Mouse (Mus musculus) heart, adult 2 months (tissue): ENCODE results near the gene Hspb3. TPM values are rescaled to one million over a fixed set of nuclear protein-coding genes. Genes with fewer than 3 reads are reported as not detected.

Experiments
- DNase-seq, 2 experiments: peaks; one replicate each; pipeline ENCODE4 v3.0.0; 2021
- H3K27ac ChIP-seq: fragments of 200-600 bp; 2 replicates; pipeline ENCODE4 v1.8.1; 2022
- H3K27me3 ChIP-seq: fragments of 200-500 bp; 2 replicates; pipeline ENCODE4 v1.6.1; 2012; ENCODE audit warnings: mild to moderate bottlenecking, low read length, inconsistent platforms, mixed read lengths; ENCODE audit not compliant: control insufficient read depth, insufficient read depth
- H3K36me3 ChIP-seq: fragments of 200-500 bp; 2 replicates; pipeline ENCODE4 v1.6.1; 2012; ENCODE audit warnings: low read length, inconsistent platforms; ENCODE audit not compliant: control insufficient read depth, insufficient read depth
- H3K4me1 ChIP-seq: fragments of 200-500 bp; 2 replicates; pipeline ENCODE4 v1.6.1; 2011; ENCODE audit warnings: low read length; ENCODE audit not compliant: control insufficient read depth, insufficient read depth
- H3K4me3 ChIP-seq: fragments of 200-600 bp; 2 replicates; pipeline ENCODE4 v1.8.1; 2022
- H3K79me2 ChIP-seq: fragments of 200-500 bp; replicated peaks from 2 replicates; pipeline ENCODE4 v1.6.1; 2012; ENCODE audit warnings: mild to moderate bottlenecking, inconsistent platforms, low read length, moderate library complexity, mixed read lengths; ENCODE audit not compliant: control insufficient read depth, insufficient read depth
- H3K9ac ChIP-seq: fragments of 200-500 bp; 2 replicates; pipeline ENCODE4 v1.6.1; 2012; ENCODE audit warnings: low read depth, mild to moderate bottlenecking, control low read depth, inconsistent platforms, low read length, mixed read lengths
- CTCF ChIP-seq: fragments of 200-600 bp; IDR thresholded peaks from 2 replicates; pipeline ENCODE4 v1.8.1; 2022; ENCODE audit warnings: antibody characterized with exemption, mild to moderate bottlenecking, moderate library complexity
- EP300 ChIP-seq: fragments of 200-500 bp; IDR thresholded peaks from 2 replicates; pipeline ENCODE4 v1.6.1; 2011; ENCODE audit warnings: low read depth, low read length, control low read depth; ENCODE audit not compliant: insufficient read depth
- POLR2A ChIP-seq: fragments of 200-500 bp; IDR thresholded peaks from 2 replicates; pipeline ENCODE4 v1.6.1; 2011; ENCODE audit warnings: mild to moderate bottlenecking, low read depth, low read length, control low read depth; ENCODE audit not compliant: insufficient read depth
- WGBS: fragments of 180-500 bp; shearing (Covaris S2); methylation state at CpG from one replicate; pipeline ENCODE4 v1.1.7; 2018; 5-methylcytosine and 5-hydroxymethylcytosine counted together
- intact Hi-C: fragments of 180-260 bp; cut with DNase I; formaldehyde crosslinking; loops from one replicate; pipeline ENCODE4 v1.15.1; 2025
- polyA plus RNA-seq: library from polyadenylated mRNA; depleted of rRNA; stranded (reverse); fragments of >200 nt; gene quantifications from 2 replicates; pipeline ENCODE4 v1.2.3, GENCODE M21; 2012
- total RNA-seq, 2 experiments: library from RNA; stranded (reverse); gene quantifications; 2 replicates each; pipeline ENCODE4 v1.2.3; 2021

The Hspb3 gene
- total and polyA plus RNA-seq, 3 experiments, result 14.2 to 19.6 (median 17.6) TPM

GRCm38 (mm10) chr13:113656639-113657038, 6.8 kb downstream of the Hspb3 start:
- no peaks in the 10 kb centered on the region for H3K27me3 ChIP-seq
- no peak overlapping the region for H3K4me3 ChIP-seq
- intact Hi-C loops, result no loop called here
- no peaks in the 10 kb centered on the region for H3K4me1 ChIP-seq
- no peak overlapping the region for H3K27ac ChIP-seq
- no peak for DNase-seq
- no peak for TF ChIP-seq CTCF
- no peak for TF ChIP-seq EP300
- TF ChIP-seq POLR2A, result no peak
- 69% methylated on average over 4 of the region's 4 CpGs for WGBS
- H3K79me2 ChIP-seq, result no peaks in the 10 kb centered on the region; the same call in none of the 2 replicates
- no peaks in the 10 kb centered on the region for H3K36me3 ChIP-seq
- no peak overlapping the region for H3K9ac ChIP-seq

DNA sequence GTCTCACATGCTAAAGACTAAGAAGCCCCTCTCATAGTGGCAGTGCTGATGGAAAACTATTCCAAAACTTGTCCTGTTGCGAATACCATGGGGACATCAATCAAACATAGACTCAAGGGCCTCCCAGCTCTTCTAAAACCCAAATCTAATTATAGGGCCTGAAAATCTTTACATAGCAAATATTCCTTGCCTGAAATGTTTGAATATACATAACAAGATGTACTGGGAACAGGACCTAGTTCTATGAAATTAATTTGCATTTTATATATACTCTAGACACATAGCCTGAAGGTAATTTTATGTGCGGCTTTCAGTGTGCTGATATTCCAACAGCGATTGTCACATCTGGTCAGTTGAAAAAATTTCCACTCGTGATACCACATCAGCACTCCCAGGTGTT, 8.0 kb downstream of the Hspb3 start:
- H3K27ac ChIP-seq, result no peak overlapping the region
- H3K27me3 ChIP-seq, result no peaks in the 10 kb centered on the region
- H3K4me1 ChIP-seq, result no peaks in the 10 kb centered on the region
- 97% methylated on average over 4 of the region's 4 CpGs for WGBS
- TF ChIP-seq CTCF (no peak), EP300 (no peak), POLR2A (no peak)
- no peaks in the 10 kb centered on the region; the same call in none of the 2 replicates for H3K79me2 ChIP-seq
- H3K36me3 ChIP-seq, result no peaks in the 10 kb centered on the region
- no peak for DNase-seq
- intact Hi-C loops, result no loop called here
- no peak overlapping the region for H3K4me3 ChIP-seq
- H3K9ac ChIP-seq, result no peak overlapping the region

- no peak for DNase-seq
- no peaks in the 10 kb centered on the region for H3K79me2 ChIP-seq
- H3K27ac ChIP-seq, result no peak overlapping the region
- WGBS, result 70% methylated on average over 11 of the region's 11 CpGs
- TF ChIP-seq CTCF, result peak; percentile 66
- no peak for TF ChIP-seq POLR2A
- H3K36me3 ChIP-seq, result no peaks in the 10 kb centered on the region
- H3K4me1 ChIP-seq, result no peaks in the 10 kb centered on the region
- no peak overlapping the region for H3K9ac ChIP-seq
- intact Hi-C loops, result no loop called here
- no peaks in the 10 kb centered on the region for H3K27me3 ChIP-seq
- no peak overlapping the region for H3K4me3 ChIP-seq
Measured at GRCm38 (mm10) chr13:113640944-113641597, 22.4 kb downstream of the Hspb3 start.

DNA sequence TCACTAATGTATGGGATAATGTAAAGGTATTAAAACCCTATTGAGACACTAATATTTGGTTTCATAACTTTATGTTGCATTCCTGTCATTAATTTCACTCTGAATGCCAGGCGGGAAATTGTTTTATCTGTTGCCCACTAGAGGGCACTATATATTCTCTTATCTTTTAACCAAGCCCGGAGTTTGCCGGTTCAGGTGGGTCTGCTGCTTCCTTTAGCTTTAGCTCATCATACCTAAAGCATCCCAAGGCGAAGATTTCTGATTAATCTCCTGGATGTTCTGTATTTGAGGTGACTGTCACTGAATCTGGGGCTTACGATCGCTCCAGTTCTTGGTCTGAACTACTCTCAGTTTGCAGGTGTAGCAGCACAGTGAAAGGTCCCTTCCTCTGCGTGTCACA, 24.6 kb downstream of the Hspb3 start:
- H3K4me3 ChIP-seq, result no peak overlapping the region
- no peaks in the 10 kb centered on the region for H3K27me3 ChIP-seq
- no peak overlapping the region for H3K27ac ChIP-seq
- intact Hi-C loops, result loop anchor here (1.0 kb wide), 1 partner anchor 30 kb away; no protein-coding TSS in a partner anchor
- H3K4me1 ChIP-seq, result 0 out of 2 replicates have a peak, but pooled peaks cover 1% of the 10 kb centered on the region
- no peaks in the 10 kb centered on the region for H3K36me3 ChIP-seq
- H3K79me2 ChIP-seq, result no peaks in the 10 kb centered on the region
- 27% methylated on average over 7 of the region's 7 CpGs for WGBS
- TF ChIP-seq CTCF (peak; percentile 84), EP300 (no peak)
- no peak for DNase-seq
- H3K9ac ChIP-seq, result no peak overlapping the region

DNA sequence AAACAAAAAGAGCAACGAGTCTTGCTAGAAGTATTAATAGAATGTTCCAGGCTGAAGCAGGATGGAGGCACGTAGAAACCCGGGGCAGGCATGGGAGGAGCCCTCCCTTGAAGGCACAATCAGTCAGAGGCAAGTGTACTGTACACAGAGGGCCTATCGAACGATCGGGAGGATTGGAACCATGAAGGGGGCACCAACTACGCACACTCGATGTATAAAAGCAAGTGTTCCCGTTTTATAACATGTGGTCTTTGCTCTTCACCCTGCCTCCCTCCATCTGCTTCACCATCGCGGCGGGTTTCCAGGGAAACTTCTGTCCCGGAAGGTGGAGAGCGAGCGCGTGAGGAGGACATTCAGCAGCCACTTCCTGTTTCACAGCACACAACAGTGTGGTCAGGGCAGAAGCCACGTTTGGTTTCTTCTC, 27.7 kb downstream of the Hspb3 start:
- H3K36me3 ChIP-seq, result no peaks in the 10 kb centered on the region
- TF ChIP-seq EP300 (no peak), CTCF (no peak), POLR2A (no peak)
- intact Hi-C loops, result no loop called here
- no peaks in the 10 kb centered on the region for H3K27me3 ChIP-seq
- H3K27ac ChIP-seq, result no peak overlapping the region
- no peak overlapping the region for H3K4me3 ChIP-seq
- H3K79me2 ChIP-seq, result no peaks in the 10 kb centered on the region
- peak in 1 of 2 experiments; percentile 21 for DNase-seq
- H3K4me1 ChIP-seq, result 0 out of 2 replicates have a peak, but pooled peaks cover 1% of the 10 kb centered on the region
- no peak overlapping the region for H3K9ac ChIP-seq
- 37% methylated on average over 17 of the region's 17 CpGs for WGBS

DNA sequence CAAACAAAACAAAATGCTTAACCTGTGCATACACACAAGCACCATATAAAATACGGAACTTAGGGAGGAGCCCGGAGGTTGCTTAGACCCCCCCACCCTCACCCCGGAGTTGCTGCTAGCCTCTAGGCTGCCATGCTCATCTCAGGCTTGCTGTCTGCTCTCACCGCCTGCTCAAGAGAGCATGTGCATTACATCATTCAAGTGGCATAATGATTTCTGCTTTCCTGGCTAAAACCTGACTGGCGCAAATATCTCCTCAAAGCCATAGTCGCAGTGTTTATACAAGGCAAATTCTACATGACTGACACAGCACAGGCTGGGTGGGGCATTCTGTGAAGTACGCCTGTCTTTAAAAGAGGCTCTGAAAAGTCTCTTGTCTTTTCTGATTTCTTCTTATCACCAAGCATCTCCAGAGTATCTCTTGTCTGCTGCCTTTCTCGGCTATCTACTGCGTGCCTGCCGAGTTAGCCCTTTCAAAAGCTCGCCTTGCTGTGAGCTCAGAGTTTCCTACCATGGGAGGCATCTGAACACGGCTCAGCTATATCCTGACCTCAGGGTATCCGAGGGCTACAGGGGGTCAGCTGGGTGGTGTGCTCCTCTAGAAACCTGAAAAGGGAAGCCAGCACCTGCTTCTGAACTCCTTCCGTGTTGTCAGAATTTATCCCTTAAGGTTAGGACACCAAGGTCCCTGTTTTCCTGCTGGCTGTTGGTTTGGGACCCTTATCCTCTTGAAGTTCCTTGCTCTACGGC, 28.6 kb downstream of the Hspb3 start:
- intact Hi-C loops, result no loop called here
- Histone ChIP-seq H3K4me1 (0 out of 2 replicates have a peak, but pooled peaks cover 1% of the 10 kb centered on the region), H3K79me2 (no peaks in the 10 kb centered on the region), H3K36me3 (no peaks in the 10 kb centered on the region), H3K9ac (no peak overlapping the region), H3K27me3 (no peaks in the 10 kb centered on the region), H3K27ac (no peak overlapping the region), H3K4me3 (no peak overlapping the region)
- TF ChIP-seq EP300, result no peak
- TF ChIP-seq POLR2A, result no peak
- no peak for TF ChIP-seq CTCF
- DNase-seq, result no peak
- WGBS, result 50% methylated on average over 15 of the region's 15 CpGs
